Mouse (Mus musculus) limb, embryonic 14.5 days (tissue): ENCODE measurements around the gene Csf2rb. TPM values are rescaled to one million over a fixed set of nuclear protein-coding genes. Genes with fewer than 3 reads are reported as not detected.

Source experiments
- ATAC-seq: fragments of 200-750 bp; cut with Nextera tagmentation; 2 replicates; pipeline ENCODE4 v1.8.0; 2017; ENCODE audit warnings: low read depth, moderate number of reproducible peaks, moderate TSS enrichment; ENCODE audit not compliant: low FRiP score
- DNase-seq: peaks from one replicate; pipeline ENCODE4 v3.0.0-alpha.2; 2015; ENCODE audit warnings: low spot score
- H3K27ac ChIP-seq: fragments of 300-500 bp; sonication (generic); replicated peaks from 2 replicates; pipeline ENCODE4 v1.5.1; 2014; ENCODE audit warnings: low read depth, mild to moderate bottlenecking, low read length, moderate library complexity, mixed read lengths
- H3K27me3 ChIP-seq: fragments of 300-500 bp; sonication (generic); 2 replicates; pipeline ENCODE4 v1.6.1; 2014; ENCODE audit warnings: low read length, mixed read lengths; ENCODE audit not compliant: control insufficient read depth, insufficient read depth
- H3K36me3 ChIP-seq: fragments of 300-500 bp; sonication (generic); 2 replicates; pipeline ENCODE4 v1.6.1; 2014; ENCODE audit warnings: mild to moderate bottlenecking, low read length, moderate library complexity, mixed read lengths; ENCODE audit not compliant: control insufficient read depth, insufficient read depth
- H3K4me1 ChIP-seq: fragments of 300-500 bp; sonication (generic); 2 replicates; pipeline ENCODE4 v1.6.1; 2014; ENCODE audit warnings: antibody characterized with exemption, low read length, mixed read lengths; ENCODE audit not compliant: control insufficient read depth, insufficient read depth
- H3K4me2 ChIP-seq: fragments of 300-500 bp; sonication (generic); replicated peaks from 2 replicates; pipeline ENCODE4 v1.6.1; 2014; ENCODE audit warnings: low read depth, mild to moderate bottlenecking, low read length, moderate library complexity; ENCODE audit not compliant: severe bottlenecking
- H3K4me3 ChIP-seq: fragments of 300-500 bp; sonication (generic); replicated peaks from 2 replicates; pipeline ENCODE4 v1.5.1; 2014; ENCODE audit warnings: low read length
- H3K9ac ChIP-seq: fragments of 300-500 bp; sonication (generic); 2 replicates; pipeline ENCODE4 v1.6.1; 2014; ENCODE audit warnings: mild to moderate bottlenecking, low read depth, low read length, moderate library complexity; ENCODE audit not compliant: severe bottlenecking
- H3K9me3 ChIP-seq: fragments of 300-500 bp; sonication (generic); 2 replicates; pipeline ENCODE4 v1.6.1; 2016; ENCODE audit warnings: low read length; ENCODE audit not compliant: control insufficient read depth
- POLR2A ChIP-seq: fragments of 200-500 bp; IDR thresholded peaks from 2 replicates; pipeline ENCODE4 v1.8.0; 2012; ENCODE audit warnings: inconsistent platforms, mild to moderate bottlenecking, moderate library complexity, borderline replicate concordance; ENCODE audit not compliant: insufficient read depth, insufficient read length; ENCODE audit errors: extremely low read depth
- WGBS: fragments of 180-500 bp; shearing (Covaris S2); extraction: QIAGEN DNeasy Blood & Tissue Kit; methylation state at CpG from one replicate; pipeline ENCODE4 v1.1.7; 2014; 5-methylcytosine and 5-hydroxymethylcytosine counted together
- polyA plus RNA-seq, 2 experiments: library from polyadenylated mRNA; depleted of rRNA in 1 of 2; stranded (reverse) in 1 of 2; unstranded in 1 of 2; fragments of >200 nt; fragmentation: Nextera tagmentation in 1 of 2; extraction: Ambion mirVana in 1 of 2; gene quantifications; 2 replicates each; pipeline versions ENCODE4 v1.2.1 to v1.2.3; 2012 to 2014

Csf2rb gene
- polyA plus RNA-seq, 2 experiments, result 4.0 to 4.6 TPM

GRCm38 (mm10) chr15:78343683-78344082 lies 18.1 kb downstream of the Csf2rb start:
- H3K27ac ChIP-seq, result no peak overlapping the region
- H3K36me3 ChIP-seq, result no peaks in the 10 kb centered on the region
- H3K27me3 ChIP-seq, result no peaks in the 10 kb centered on the region
- no peak for ATAC-seq
- WGBS, result 26% methylated on average over 1 of the region's 1 CpGs
- H3K9me3 ChIP-seq, result no peaks in the 10 kb centered on the region
- H3K4me1 ChIP-seq, result no peaks in the 10 kb centered on the region
- TF ChIP-seq POLR2A, result no peak
- H3K4me2 ChIP-seq, result no peak overlapping the region
- no peak overlapping the region for H3K9ac ChIP-seq
- no peak for DNase-seq
- no peak overlapping the region for H3K4me3 ChIP-seq

DNA sequence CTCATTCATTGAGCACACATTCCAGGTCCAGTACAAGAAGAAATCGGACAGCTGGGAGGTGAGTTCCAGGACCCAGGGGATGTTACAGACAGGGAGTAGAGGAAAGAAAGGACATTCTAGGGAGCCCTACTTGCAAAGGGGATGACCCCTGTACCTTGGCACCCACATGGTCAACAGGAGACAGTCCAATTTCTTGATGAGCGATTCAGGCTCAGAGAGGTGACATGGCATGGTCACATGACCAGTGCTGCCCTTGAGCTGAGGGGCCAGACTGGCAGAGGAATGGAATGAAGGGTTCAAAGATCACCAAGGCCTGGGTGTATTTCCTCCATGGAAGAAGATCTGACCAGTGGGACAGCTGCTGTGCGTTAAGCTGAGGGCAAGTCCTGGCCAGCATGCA lies 19.0 kb downstream of the Csf2rb start:
- no peaks in the 10 kb centered on the region for H3K27me3 ChIP-seq
- DNase-seq (no peak), ATAC-seq (no peak)
- WGBS, result 86% methylated on average over 3 of the region's 3 CpGs
- no peak overlapping the region for H3K27ac ChIP-seq
- no peak overlapping the region for H3K9ac ChIP-seq
- no peak overlapping the region for H3K4me2 ChIP-seq
- no peak overlapping the region for H3K4me3 ChIP-seq
- no peaks in the 10 kb centered on the region for H3K4me1 ChIP-seq
- no peaks in the 10 kb centered on the region for H3K36me3 ChIP-seq
- TF ChIP-seq POLR2A, result no peak
- no peaks in the 10 kb centered on the region for H3K9me3 ChIP-seq

DNA sequence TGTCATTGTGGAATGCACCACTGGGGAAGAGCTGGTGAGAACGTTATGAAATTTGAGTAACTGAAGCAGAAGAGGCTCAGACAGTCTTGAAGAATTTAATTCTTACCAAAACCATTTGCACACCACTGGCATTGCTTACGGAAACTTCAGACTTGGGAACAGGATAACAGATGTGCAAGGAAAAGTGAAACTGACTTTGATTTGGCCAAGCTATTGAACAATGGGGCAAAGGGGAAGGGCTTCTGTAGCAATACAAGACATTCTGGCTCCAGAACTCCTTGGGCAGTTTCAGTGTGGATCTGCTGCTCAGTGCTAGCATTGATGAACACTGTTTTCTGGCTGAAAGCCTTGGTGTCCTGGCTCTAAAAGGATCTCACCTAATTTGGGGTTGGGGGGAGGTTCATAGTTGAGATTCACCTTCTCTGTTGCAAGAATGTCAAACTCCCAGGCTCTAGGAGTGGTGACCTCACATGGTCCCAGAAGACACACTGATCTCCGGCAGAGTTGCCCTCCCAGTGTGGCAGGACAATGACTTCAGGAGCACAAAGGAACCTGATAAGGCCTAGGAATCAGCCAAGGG lies 26.1 kb downstream of the Csf2rb start:
- WGBS, result 57% methylated on average over 3 of the region's 3 CpGs
- Histone ChIP-seq H3K27me3 (no peaks in the 10 kb centered on the region), H3K9me3 (no peaks in the 10 kb centered on the region), H3K27ac (no peak overlapping the region), H3K4me3 (no peak overlapping the region), H3K4me2 (no peak overlapping the region), H3K36me3 (no peaks in the 10 kb centered on the region), H3K4me1 (no peaks in the 10 kb centered on the region), H3K9ac (no peak overlapping the region)
- TF ChIP-seq POLR2A, result no peak
- ATAC-seq, result no peak
- no peak for DNase-seq

- no peak overlapping the region for H3K9ac ChIP-seq
- no peak for ATAC-seq
- no peak for DNase-seq
- no peak overlapping the region for H3K27ac ChIP-seq
- no peaks in the 10 kb centered on the region for H3K27me3 ChIP-seq
- H3K4me1 ChIP-seq, result no peaks in the 10 kb centered on the region
- H3K4me2 ChIP-seq, result no peak overlapping the region
- no peak for TF ChIP-seq POLR2A
- H3K9me3 ChIP-seq, result no peaks in the 10 kb centered on the region
- WGBS, result 5% methylated on average over 1 of the region's 1 CpGs
- no peaks in the 10 kb centered on the region for H3K36me3 ChIP-seq
- no peak overlapping the region for H3K4me3 ChIP-seq
These were observed 29.4 kb downstream of the Csf2rb start for GRCm38 (mm10) chr15:78354958-78355357.

DNA sequence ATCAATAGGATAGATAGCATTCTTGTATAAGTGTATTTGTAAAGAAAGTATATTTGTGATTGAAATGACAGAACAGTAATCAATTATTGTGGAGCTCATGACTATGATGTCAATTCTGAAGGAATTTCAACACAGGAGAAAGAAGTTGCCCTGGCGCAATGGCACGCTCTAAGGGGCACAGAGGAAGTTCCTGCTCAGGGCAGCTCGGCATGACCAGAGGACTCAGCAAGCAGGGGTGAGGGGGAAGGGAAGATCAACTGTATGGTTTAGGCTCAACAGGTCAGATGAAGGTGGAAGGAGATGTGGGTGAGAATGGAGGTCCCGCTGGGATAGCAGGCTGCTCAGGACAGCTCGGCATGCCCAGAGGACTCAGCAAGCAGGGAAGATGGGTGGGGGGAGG lies 30.0 kb downstream of the Csf2rb start:
- no peak overlapping the region for H3K4me2 ChIP-seq
- no peaks in the 10 kb centered on the region for H3K36me3 ChIP-seq
- no peaks in the 10 kb centered on the region for H3K27me3 ChIP-seq
- ATAC-seq (no peak), DNase-seq (no peak)
- H3K4me1 ChIP-seq, result no peaks in the 10 kb centered on the region
- TF ChIP-seq POLR2A, result no peak
- H3K9me3 ChIP-seq, result no peaks in the 10 kb centered on the region
- 81% methylated on average over 5 of the region's 5 CpGs for WGBS
- no peak overlapping the region for H3K9ac ChIP-seq
- H3K27ac ChIP-seq, result no peak overlapping the region
- H3K4me3 ChIP-seq, result no peak overlapping the region

DNA sequence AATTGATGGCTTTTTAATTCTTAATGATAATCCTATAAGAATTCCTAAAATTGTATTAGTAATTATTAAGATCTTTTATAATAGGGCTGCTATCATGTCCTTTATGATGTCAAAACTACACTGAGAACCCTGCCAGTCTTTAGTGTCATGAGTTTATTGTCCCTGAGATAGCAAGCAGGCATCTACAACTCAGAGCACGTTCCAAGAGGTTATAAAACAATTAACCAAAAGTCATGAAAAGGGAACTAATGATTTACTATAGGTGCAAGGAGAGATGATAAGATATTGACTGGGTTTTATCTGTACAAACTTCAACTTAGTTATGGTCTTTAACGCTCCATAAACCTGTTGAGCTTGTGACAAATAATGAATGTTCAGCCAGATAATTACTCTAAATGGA lies 40.4 kb downstream of the Csf2rb start:
- WGBS, result 29% methylated on average over 2 of the region's 2 CpGs

More for the DNA sequence above, 40.4 kb downstream of the Csf2rb start:
- Histone ChIP-seq H3K27me3 (no peaks in the 10 kb centered on the region), H3K4me2 (no peak overlapping the region), H3K4me1 (no peaks in the 10 kb centered on the region), H3K9me3 (no peaks in the 10 kb centered on the region), H3K9ac (no peak overlapping the region), H3K27ac (no peak overlapping the region), H3K36me3 (no peaks in the 10 kb centered on the region), H3K4me3 (no peak overlapping the region)
- TF ChIP-seq POLR2A, result no peak
- no peak for DNase-seq
- ATAC-seq, result no peak
